Mouse (Mus musculus): ENCODE measurements around the gene Zfp36l1.
"Not testable (repeated sequence)": the region's sequence is repeated elsewhere in the genome, so short reads cannot be mapped to it uniquely, and the experiment has no call there.

Gene Zfp36l1

DNA sequence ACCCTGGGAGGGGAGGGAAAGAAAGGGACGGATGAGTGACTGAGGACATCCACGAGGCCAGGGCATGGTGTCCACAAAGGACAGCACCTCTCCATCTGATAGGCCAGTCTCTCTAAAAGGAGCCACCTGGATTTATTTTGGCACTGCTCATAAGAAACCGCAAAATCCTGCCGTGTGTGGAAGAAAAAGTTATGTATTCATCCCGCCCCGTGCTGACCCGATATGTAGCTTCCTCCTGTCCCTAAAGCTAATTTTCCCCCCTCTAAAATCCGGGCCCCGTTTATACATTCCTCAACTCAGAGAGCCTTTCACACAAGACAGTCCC lies 2.3 kb downstream of the Zfp36l1 start:
- no peak for DNase-seq (ENCODE audit: extremely low read depth, low read depth)

- no peak for DNase-seq (ENCODE audit: extremely low read depth, low read depth)
These were observed 2.9 kb downstream of the Zfp36l1 start for GRCm38 (mm10) chr12:80109753-80110545.

- not testable (repeated sequence) for DNase-seq (ENCODE audit: extremely low read depth, low read depth)
These were observed 3.7 kb downstream of the Zfp36l1 start for GRCm38 (mm10) chr12:80108896-80109668.

DNA sequence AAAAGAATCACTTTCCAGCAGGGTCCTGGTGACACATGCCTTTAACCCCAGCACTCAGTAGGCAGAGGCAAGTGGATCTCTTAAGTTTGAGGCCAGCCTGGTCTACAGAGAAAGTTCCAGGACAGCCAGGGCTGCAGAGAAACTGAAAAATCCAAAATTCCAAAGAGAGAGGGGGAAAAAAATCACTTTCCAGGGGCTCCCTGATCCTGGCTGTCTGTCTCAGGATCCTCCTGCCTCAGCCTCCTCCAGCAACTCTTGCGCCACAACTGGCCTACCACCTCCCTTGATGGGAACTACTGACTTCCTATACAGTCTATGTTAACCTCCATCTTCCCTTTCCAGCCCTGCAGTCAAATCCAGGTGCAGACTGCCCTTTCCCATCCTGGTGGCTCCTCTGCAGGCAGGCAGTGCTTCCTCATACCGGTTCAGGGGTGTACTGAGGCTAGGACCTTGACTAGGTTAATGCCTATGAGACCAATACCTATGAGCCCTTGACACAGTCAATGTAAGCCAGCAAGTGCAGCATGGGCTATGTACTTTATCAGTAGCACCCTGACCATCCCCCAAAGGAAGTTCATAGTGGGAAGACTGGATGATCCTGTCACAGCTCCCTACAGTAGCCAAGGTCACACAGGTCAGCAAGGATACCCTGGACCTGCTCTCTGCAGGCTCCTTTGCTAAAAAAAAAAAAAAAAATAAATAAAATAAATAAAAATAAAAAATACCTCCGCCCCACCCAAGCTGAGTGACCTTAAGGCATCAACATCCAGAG lies 5.7 kb downstream of the Zfp36l1 start:
- DNase-seq (ENCODE audit: extremely low read depth, low read depth): no peak

GRCm38 (mm10) chr12:80106138-80106895 lies 6.5 kb downstream of the Zfp36l1 start:
- no peak for DNase-seq (ENCODE audit: extremely low read depth, low read depth)

DNA sequence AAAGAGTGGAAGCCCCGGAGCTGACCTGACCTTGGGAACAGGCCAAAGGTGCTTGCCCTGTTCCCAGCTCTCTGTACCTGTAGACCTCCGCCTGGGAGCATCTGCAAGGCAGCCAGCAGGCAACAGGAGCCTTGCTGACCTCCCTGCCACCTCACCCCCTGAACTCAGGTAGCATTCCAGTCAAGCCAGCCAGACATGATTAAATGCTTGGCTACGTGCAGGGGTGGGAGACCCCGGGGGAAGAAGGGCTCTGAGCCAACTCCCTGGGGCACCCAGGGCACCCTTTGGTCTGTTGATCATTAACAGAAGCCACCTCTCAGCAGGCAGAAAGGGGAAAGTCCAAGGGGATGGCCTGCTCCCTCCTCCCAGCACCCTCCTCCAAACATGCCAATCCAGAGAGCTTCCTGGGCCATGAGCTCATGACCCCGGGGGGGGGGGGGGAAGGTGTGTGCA lies 9.3 kb downstream of the Zfp36l1 start:
- DNase-seq (ENCODE audit: extremely low read depth, low read depth): no peak

DNA sequence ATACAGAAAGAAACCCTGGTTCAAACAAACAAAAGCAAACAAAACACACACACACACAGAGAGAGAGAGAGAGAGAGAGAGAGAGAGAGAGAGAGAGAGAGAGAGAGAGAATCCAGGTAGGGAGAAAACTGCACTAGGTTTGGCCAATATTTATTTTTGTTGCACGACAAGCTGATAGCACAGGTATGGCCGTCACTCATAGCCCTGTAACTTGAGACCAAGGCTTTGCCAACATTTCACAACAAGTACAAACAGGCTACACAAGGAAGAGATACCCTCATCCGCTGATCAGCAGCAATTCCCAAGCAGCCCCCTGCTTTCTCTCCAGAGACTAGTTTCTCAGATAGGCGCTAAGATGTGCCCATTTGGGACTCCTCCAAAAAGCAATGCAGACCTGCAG lies 9.7 kb downstream of the Zfp36l1 start:
- no peak for DNase-seq (ENCODE audit: extremely low read depth, low read depth)

DNA sequence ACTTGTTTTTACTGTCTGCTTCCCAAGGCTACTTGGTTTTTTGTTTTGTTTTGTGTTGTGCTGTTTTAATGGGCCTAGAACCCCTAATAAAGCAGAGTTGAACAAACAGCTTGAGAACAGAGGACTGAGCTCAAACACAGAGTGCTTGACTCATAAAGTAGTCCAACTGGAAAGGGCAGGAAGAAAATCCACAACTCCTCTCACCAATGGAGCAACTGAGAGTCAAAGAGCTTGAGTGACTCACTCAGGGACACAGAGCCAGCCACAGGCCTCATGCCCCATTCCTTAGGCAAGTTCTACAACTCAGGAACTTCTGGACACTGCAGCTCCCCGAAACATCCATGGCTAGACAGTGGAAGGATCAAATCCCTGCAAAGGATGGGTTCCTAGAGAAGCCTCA lies 14.0 kb downstream of the Zfp36l1 start:
- no peak for DNase-seq (ENCODE audit: extremely low read depth, low read depth)

DNA sequence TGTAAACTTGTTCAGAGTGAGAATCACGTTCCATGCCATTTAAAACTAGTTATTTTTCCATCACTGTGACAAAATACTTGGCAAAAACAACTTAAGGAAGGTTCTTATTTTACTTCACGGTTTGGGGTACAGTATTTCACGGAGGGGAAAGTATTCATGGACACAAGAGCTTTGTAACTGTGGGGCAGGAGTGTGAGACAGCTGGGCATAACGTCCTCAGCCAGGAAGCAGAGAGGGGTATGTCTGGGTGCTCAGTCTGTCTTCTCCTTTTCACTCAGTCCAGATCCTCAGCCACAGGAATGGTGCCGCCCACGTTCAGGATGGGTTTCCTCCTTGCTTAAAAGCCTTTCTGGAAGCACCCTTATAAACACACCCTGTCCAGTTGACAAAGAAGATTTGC lies 16.1 kb downstream of the Zfp36l1 start:
- no peak for DNase-seq (ENCODE audit: extremely low read depth, low read depth)

DNA sequence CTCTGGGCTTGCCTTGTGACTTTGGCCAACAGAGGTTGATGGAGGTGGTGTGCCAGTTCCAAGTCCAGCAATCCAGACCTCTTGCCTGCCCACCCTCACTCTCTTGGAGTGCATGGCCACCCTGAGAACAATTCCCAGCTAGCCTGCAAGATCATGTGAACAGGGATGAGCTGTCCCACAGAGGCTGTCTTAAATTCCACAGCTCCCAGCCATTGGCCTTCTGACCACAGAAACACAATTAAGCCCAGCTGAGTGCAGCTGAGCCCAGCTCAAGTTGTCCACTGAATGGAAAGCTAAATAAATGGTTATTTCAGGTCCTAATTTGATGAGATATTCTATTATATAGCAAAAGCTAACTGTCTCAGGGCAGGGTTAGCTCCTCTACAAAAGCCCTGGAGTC lies 20.0 kb downstream of the Zfp36l1 start:
- no peak for DNase-seq (ENCODE audit: extremely low read depth, low read depth)

- no peak for DNase-seq (ENCODE audit: extremely low read depth, low read depth)
These were observed 21.7 kb downstream of the Zfp36l1 start for GRCm38 (mm10) chr12:80091080-80091479.

DNA sequence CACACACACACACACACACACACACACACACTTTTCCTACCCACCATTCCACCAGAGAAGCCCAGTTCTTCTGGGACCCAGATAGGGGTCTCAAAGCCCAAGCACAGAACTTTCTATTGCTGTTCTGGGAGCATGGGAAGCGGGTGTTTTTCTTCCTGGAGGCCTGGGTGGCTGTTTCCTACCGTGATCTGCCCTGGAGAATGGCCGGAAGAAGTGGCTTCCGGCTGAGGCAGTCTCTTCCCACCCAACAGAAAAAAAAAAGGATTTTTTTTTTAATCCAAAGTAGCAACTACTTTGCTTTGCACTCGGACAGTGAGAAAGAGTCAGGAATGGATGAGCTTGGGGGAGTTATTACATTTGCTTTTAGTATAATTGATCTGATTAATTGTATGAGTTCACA lies 22.3 kb downstream of the Zfp36l1 start:
- DNase-seq (ENCODE audit: extremely low read depth, low read depth): no peak

DNA sequence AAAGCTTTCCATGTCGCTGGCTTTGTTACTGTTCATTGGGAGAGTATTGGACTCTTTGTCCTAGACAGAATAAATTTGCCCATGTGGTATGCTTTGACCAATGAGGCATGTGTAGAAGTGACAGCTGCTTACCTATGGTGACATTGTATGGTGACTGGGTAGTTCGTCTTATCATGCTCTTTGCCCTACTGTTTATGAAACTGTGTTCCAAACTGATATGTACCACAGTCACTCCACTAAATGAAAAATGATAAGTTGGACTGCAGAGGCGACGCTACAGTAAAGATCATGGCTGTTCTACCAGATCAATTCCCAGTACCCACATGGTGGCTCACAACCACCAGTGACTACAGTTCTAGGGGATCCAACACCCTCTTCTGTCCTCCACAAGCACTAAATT lies 24.7 kb downstream of the Zfp36l1 start:
- peak; percentile 38 for DNase-seq (ENCODE audit: extremely low read depth, low read depth)

GRCm38 (mm10) chr12:80084446-80085112 lies 28.2 kb downstream of the Zfp36l1 start:
- DNase-seq (ENCODE audit: extremely low read depth, low read depth): no peak

DNA sequence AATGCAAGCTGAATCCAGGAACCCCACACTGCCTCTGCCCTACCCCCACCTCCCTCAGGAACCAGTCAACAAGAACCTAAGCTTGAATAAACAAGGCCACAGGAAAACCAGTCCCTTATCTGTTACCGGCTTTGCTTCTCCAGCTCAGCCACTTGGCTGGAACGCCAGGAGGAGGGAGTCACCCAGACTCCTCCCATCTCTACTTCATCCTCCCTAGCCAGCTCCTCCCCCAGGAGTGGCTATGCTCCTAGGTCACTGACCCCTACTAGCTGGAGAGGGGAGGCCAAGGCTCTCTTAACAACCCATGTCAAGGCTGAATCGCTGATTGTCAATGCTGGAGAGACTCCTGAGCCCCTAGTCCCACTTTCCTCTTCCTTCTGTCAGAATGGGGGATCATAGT lies 28.9 kb downstream of the Zfp36l1 start:
- DNase-seq (ENCODE audit: extremely low read depth, low read depth): peak; percentile 87

GRCm38 (mm10) chr12:80083133-80083821 lies 29.5 kb downstream of the Zfp36l1 start:
- DNase-seq (ENCODE audit: extremely low read depth, low read depth): peak; percentile 60

DNA sequence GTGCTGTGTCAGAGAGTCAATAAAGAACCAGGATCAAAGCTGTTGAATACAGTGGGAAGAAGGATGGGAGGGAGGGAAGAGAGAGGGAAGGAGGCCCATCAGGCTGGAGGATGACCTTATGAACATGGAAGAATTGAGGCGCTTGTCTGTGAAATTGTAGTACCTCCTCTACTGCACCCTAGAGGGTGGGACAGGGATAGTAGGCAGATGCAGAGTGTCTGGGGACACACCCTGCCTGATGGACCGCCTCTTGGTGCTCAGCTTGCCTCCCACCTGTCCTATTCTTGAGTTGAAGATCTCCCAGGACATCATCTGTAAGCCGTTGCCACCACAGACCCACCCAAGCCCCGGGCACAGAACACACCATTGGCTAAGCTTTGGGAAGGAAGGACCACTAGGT lies 30.1 kb downstream of the Zfp36l1 start:
- peak; percentile 60 for DNase-seq (ENCODE audit: extremely low read depth, low read depth)

DNA sequence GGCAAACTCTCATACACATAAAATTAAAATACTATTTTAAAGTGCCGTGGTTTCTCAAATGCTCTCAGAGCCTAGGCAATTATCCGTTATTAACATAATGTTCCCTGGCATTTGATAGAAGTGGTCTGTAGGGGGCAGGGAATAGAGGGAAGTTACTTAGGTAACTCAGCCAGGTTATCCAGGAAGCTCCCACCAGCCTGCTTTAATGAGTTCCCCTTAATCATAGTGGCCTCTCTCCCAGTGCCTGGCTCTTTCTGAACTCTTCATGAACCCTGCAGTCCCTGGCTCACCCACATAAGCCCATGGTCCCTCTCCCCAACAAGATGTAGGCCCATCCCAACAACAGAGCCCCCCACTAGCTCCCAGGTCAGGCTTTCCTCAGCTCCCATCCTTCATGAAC lies 31.4 kb downstream of the Zfp36l1 start:
- DNase-seq (ENCODE audit: extremely low read depth, low read depth): no peak

- no peak for DNase-seq (ENCODE audit: extremely low read depth, low read depth)
These were observed 32.9 kb downstream of the Zfp36l1 start for GRCm38 (mm10) chr12:80079937-80080336.

GRCm38 (mm10) chr12:80074331-80074730 lies 38.5 kb downstream of the Zfp36l1 start:
- DNase-seq (ENCODE audit: extremely low read depth, low read depth): no peak
